Mouse (Mus musculus) kidney, postnatal 36 days (tissue): Measurements from ENCODE around the gene Gm20547.
"Not testable (repeated sequence)": the region's sequence is repeated elsewhere in the genome, so short reads cannot be mapped to it uniquely, and the experiment has no call there.

Source experiments
- DNase-seq, 2 experiments: peaks; one replicate each; pipeline ENCODE4 v3.0.0; 2021 to 2022; ENCODE audit warnings: mixed read lengths in 2 of 2

Gm20547 gene

GRCm38 (mm10) chr17:34850517-34851125, 31.2 kb downstream of the Gm20547 start:
- peak; percentile 31 to 51 for DNase-seq

GRCm38 (mm10) chr17:34849722-34850516, 31.9 kb downstream of the Gm20547 start, which contains the start of the genes Skiv2l and Nelfe:
Skiv2l (minus strand) TSS chr17:34850210.
Nelfe (plus strand) TSS chr17:34850391.
- DNase-seq = peak; percentile 98 to 99

DNA sequence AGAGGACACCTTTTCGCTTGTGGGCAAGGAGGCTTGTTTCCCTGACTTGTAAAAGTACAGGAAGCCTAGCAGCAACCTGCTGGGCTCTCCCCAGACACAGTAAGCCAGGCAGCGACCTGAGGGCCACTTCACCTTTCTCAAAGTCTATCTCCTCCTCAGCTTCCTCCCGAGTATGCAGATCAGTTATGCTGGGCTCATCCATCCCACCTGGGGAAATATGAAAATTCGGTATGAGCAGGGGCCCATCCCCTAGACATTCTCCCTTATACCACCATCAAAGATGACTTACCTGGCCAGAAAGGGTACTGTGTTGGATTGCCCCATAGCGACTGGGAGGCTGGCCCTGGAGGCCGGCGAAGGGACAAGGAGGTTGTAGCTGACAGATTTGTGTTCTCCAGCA, 34.2 kb downstream of the Gm20547 start:
- DNase-seq = no peak

- no peak for DNase-seq
Observed at GRCm38 (mm10) chr17:34847192-34847591, 34.6 kb downstream of the Gm20547 start.

- no peak for DNase-seq
Observed at GRCm38 (mm10) chr17:34844884-34845283, 37.0 kb downstream of the Gm20547 start.

- no peak for DNase-seq
Observed at GRCm38 (mm10) chr17:34840736-34841307, 41.0 kb downstream of the Gm20547 start.

DNA sequence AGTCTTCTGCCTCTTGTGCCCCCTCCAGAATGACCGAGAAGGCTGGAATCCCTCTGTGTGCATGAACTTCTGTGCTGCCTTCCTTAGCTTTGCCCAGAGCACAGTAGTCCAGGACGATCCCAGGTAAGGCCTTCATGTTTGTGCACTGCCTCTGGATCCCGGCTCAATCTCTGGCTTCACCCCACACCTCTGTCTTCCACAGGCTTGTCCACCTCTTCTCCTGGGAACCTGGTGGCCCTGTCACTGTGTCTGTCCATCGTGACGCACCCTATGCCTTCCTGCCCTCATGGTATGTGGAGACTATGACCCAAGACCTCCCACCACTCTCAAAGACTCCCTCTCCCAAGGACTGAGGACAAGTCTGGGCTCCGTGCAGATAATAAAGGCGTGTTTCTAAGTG, 43.1 kb downstream of the Gm20547 start:
- DNase-seq = no peak

- DNase-seq = peak; percentile 34 to 49
Observed at GRCm38 (mm10) chr17:34837464-34838324, 44.1 kb downstream of the Gm20547 start.

GRCm38 (mm10) chr17:34836856-34837221, 45.0 kb downstream of the Gm20547 start, which contains the start of the genes Stk19 and Dxo:
Stk19 (minus strand) TSS chr17:34836945.
Dxo (plus strand) TSS chr17:34837019.
- peak; percentile 97 to 98 for DNase-seq

DNA sequence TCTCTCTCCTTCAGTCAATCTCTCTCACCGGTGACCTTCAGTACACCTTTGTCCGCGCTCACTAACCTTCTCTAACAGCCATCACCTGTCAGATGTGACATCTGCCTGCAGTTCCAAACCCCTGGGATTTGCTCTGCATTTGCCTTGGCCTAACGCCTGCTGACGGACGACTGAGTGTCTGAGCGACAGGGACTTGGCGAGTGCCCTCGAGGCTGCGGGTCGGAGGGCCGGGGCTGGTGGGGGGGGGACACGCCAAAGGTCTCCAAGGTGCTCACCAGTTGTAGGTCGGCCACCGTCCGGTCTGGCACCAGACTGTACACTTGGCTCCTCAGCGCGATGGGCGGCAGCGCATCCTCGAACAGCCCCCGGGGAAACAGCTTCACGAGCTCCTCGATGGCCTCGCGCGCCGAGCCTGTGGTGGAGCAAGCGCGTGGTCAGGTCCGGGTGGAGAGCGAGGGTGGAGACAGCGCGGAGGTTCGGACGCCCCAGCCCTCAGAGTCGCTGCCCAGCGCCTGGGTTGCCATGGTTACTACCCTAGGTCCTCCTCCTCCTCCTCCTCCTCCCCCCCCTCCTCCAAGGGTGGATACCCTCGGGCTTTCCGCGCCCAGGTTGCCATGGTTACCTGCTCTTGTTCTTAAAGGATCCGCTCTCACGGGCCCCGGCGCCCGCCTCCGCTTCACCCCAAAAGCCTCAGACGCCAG, 45.5 kb downstream of the Gm20547 start:
- no peak for DNase-seq

- DNase-seq = not testable (repeated sequence)
Observed at GRCm38 (mm10) chr17:34830776-34831175, 51.1 kb downstream of the Gm20547 start.

GRCm38 (mm10) chr17:34814818-34815370, 66.9 kb downstream of the Gm20547 start:
- DNase-seq = peak in 1 of 2 experiments; percentile 44

GRCm38 (mm10) chr17:34813747-34814146, 68.1 kb downstream of the Gm20547 start:
- DNase-seq = peak in 1 of 2 experiments; percentile 75

GRCm38 (mm10) chr17:34811275-34811674, 70.6 kb downstream of the Gm20547 start:
- no peak for DNase-seq

DNA sequence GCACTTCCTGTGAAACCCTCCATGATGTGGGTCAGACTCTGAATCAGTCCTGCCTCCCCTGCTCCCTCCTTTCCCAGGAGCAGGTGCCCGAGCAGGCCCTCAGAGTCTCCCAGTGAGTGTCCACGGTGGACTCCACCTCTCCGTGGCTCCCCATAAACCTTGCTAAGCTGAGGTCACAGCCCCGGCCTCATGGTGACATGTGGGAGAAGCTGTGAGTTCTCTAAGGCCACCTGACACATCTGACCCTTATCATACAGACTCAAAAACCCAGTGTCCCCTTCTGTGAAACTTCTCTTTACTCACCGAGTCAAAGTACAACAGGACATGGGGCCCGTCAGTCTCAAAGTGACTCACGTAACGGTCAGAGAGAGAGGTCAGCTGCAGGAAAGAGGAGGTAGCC, 71.0 kb downstream of the Gm20547 start:
- DNase-seq = not testable (repeated sequence)

DNA sequence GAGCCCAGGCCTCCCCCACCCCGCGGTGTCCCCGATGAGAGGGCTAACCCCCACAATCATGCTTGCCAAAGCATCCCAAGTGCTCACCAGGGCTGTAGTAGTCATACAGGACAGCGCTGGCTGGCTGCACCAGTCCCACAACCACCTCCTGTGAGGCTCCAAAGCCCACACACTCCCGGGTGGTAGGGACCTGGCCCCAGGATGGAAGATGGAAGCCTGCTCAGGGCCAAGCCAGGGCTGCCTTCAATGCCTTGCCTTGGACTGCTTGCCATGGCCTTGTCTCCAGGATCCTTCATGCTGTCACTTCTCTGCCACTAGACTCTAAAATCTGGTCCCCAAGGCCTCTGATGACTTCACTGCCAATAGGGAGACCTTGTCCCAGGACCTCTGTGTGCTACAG, 71.4 kb downstream of the Gm20547 start:
- DNase-seq = not testable (repeated sequence)

DNA sequence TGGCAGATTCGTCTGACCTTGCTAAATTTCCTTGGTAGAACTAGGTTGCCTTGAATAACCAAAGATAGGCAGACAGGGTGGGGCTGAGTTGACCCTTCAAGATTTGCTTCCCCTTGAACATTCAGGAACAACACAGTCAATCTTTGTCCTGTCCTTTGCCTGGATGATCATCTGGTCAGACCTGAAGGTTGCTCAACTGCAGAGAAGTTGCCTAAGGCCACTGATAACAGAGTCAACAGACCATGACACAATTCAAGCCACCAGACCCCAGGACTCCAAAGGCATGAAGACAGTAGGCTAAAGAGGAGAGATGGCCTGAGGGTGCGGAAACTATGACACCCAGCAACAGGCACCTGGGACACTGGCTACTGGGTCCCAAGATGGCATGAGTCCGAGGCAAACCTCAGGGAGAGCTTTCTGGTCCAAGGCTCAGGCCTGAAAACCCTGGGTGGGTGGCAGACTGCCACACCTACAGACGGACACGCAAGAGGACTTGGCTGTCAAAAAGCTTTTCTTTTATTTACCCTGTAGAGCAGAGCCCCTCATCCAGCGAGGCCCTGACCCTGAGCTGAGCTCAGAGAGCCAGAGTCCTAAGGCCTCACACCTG, 73.1 kb downstream of the Gm20547 start:
- DNase-seq = no peak

DNA sequence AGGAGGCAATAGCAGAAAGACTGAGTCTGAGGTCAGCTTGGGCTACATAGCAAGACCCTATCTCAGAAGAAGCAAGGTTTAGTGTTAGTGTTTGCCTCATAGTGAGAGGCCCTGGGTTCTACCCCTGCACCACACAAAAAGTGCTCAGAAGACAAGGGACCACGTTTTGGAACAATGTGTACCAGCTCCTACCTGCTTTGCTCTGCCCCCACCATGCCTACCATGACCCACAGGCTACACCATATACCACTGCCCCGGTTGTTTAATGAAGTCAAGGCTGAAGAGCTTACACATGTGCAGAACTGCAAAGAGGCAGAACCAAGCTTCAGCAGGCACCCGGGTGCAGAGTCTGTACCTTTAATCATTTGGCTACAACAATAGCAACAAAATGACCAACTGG, 74.7 kb downstream of the Gm20547 start:
- DNase-seq = no peak
